Mouse (Mus musculus): Measurements from ENCODE around the gene Yes1.
"Not testable (repeated sequence)": the region's sequence is repeated elsewhere in the genome, so short reads cannot be mapped to it uniquely, and the experiment has no call there.

Gene Yes1

DNA sequence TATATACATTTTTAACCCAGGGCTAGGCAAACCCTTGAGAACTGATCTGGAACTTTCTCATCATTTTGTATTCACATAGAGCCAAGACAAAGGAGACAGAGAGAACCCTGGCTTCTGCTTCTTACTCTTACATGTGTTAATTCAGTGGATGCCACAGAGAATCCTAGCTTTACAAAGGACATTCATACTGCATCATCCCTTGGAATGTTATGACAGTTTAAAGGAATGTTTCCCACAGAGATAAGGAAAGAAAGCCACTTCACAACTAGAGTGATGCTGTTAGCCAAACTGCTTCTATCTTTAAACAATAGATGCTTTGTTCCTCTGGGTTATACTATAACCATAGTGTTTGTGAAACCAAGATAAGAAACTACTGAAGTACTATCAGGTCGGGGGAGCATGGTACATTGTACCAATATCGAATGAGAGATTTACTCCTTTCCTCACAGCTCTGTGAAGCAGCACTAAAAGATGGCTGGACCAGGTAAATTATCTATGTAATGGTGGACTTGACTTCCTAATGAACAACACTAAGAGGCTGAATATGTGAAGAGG, 95.3 kb downstream of the Yes1 start:
- intact Hi-C loops (cut with DNase I), result no loop called here

DNA sequence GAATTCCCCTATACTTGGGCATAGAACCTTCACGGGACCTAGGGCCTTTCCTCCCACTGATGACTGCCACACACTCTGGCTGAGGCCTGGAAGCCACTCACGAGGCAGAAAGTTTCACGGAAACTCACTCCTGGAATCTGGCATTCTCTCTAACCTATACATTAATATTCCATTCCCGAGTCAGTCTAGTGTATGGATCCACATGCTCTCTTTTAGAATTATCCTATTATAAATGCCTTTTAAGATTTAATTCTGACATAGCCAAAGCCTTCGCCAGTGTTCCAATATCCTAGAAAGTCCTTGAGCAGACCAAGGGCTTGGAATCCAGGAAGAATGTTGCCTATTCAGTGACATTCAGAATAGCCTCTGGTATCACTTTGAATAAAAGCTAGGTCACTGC, 100.5 kb downstream of the Yes1 start:
- intact Hi-C loops (cut with DNase I), result no loop called here

DNA sequence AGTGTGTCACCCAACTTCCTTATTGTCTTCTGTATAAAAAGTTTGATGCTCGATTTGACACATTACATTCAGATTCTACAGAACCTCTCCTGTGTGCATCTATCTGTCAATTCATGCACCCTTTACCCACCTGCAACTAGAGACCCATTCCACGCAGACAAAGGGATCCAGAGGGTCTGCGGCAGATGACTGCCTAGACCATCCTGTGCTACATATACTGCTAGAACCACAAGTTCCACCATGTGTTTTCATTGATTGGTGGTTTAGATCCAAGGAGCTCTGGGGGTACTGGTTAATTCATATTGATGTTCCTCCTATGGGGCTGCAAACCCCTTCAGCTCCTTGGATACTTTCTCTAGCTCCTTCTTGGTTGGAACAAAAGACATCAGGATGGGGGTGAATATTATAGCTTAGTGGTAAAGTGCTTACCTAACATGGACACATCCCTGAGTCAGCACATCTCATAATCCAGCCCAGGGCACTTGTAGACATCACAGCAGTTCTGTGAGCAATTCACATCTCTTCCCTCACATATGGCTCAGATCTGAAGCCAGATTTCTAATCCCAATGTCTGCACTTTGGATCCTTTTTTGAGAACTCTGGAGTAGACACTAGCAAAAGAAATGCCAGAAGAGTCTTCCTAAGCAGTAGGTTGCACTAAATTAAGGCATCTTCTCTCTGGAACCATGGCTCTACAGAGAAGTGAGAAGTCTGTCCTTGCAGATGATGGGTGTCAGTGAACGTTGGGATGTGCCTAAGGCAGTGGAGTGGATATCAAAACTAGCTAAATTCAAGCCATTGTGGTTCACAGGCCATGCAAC, 101.5 kb downstream of the Yes1 start:
- intact Hi-C loops (cut with DNase I), result no loop called here

DNA sequence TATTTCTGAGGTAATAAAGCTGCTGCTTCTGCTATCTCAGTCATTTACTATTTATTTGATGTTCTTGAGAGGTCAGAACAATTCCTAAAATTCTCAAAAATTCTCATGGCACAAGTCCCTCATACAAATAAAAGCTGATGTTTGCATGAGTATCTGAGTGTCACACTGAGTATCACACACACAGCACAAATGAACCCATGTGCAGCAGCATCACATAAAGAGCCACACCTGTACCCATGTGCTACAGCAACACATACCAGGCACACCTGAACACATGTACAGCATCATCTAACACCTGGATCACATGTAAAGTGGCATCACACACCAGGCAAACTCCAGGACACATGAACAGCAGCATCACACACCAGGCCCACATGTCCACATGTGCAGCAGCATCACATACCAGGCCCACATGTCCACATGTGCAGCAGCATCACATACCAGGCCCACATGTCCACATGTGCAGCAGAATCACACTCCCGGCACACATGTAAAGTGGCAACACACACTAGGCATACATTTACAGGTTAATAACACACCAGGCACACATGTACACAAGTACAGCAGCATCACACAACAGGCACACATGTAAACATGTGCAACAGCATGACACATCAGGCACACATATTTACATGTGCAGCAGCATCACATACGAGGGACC, 102.2 kb downstream of the Yes1 start:
- intact Hi-C loops (cut with DNase I), result no loop called here

DNA sequence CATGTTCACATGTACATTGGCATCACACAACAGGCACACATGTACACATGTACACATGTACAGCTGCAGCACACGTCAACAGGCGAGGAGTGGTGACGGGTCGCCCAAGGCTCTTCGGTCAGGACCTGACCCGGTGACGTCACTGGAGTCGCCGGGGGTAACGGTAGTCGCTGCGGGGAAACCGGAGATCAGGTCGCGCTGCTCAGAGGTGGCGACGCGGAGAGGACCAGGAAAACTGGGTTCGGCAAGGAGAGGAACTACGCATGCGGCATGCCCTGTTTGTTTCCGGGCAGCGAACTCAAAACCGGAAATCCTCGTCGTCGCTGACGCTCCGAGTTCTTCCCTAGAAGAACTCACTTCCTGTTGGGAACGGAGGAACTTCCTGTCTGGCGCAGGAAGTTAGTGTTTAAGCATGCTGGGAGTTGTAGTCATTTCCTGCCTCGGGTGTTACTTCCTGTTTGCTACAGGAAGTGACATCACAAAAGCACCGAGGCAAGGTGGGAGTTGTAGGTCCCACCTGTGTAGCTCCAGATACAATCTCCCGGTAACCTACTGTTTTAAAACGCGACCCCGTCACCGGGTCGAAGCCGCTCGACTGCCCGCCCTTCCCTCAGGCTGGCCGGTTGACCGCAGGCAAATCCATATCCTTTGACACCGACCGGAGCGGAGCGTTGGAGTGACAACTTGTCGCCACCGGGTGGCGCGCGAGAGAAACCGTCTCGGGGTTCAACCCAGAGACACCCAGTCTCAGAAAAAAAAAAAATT, 102.9 kb downstream of the Yes1 start:
- intact Hi-C loops (cut with DNase I), result loop anchor here (2.0 kb wide), 1 partner anchor 33 kb away; no protein-coding TSS in a partner anchor

DNA sequence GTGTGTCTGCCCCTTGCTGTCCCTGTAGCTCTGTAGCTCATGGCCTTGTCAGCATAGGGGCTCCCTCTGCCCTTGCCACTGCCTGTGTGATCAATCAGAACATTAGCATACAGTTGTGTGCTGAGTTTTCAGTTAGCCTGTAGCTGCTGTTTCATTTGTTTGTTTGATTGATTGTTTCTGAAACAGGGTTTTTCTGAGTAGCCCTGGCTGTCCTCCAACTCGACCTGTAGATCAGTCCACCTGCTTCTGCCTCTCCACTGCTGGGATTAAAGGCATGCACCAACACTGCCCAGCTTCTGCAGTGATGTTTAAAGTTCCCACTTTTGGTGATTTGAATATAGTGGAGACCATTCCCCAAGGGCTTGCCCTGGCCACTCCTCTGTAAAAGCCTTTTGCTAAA, 106.8 kb downstream of the Yes1 start:
- intact Hi-C loops (cut with DNase I), result no loop called here

DNA sequence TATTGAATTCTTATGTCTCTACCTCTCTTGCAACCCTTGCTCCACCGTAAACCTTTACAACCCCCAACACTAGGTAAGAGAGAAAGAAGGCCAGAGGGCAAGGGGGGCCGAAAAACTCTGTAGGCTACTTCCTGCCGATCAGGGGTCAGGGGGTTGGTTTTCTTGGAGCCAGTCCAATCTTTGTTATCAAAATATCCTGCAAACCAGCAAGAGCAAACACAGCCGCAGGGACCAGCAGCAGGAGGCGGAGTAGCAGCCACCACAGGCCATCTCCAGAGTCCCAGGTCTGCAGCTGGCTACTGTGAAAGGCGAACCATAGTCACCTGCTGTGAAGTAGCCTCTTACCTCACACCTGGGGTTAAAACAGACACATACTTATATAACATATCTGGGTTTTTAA, 107.9 kb downstream of the Yes1 start:
- intact Hi-C loops (cut with DNase I), result no loop called here

DNA sequence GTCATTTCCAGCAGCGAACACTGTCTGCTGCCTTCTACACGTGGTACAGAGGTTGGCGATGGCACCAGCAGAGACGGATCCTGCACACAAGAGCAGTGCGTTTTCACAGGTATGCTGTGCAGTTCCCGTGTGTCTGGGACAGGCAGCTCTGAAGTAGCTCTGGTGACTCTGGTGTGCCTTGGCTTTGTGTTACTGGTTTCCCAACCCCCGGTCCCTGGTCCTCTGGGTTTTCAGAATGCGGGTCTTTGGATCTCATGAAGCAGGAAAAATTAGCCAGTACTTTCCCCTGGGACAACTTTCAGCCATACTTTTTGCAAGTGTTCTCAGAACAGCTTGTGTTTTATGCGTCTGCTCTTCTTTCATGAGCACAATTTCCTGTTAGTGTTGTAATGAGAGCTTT, 109.4 kb downstream of the Yes1 start:
- intact Hi-C loops (cut with DNase I), result no loop called here

DNA sequence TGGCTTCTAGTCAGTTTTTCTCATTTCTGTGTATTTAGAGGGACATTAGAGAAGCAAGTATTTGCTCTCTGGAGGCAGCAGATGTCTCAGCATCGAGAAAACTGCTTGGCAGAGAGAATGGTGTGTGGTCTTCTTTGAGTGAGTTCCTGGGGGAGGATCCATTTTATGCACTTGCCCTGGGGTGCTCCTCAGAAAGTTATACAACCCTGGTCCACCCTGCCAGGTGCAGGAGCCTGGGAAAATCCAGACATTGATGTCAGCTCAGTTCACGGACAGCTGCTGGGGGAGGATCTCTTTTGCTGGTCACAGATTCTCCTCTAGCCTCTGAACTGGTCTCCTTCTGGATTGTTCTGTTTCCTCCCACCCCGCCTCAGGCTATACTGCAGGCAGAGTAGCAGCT, 110.3 kb downstream of the Yes1 start:
- intact Hi-C loops (cut with DNase I), result no loop called here

DNA sequence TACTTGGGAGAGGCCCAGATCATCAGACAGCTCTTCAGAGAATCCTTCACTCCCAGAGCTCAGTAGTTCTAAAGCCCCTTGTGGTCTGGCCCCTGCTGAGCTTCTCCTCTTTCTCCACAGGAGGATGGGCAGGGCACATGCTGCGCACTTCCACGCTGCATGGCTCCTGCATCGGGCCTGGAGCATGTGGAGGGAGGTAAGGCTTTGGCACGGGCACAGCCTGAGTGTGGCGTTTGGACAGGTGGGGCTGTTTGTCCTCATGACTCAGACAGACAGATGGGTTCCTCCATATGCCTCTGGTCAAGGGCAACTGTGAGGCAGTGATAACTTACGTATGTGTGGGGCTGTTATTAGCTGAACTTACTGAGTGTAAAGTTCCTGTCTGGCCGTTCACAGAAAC, 111.3 kb downstream of the Yes1 start:
- intact Hi-C loops (cut with DNase I), result no loop called here

DNA sequence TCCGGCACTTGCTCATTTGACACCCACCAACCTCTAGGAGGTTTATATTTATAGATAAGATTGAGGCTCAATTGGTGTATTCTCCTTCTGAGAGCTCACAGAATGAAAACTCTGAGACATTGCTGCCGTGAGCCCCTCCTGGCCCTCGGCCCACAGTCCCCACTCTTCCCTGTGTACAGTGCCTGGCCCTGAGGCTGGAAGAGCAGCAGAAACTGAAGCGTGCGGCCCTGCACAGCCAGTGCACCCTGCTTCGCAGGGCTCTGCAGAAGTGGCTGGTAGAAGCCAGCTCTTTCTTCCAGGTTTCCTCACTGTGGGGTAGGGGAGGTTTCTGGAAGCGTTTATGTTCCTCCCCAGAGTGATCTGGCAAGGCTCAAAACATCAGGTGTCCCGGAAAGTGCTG, 111.7 kb downstream of the Yes1 start:
- intact Hi-C loops (cut with DNase I), result not testable (repeated sequence)

DNA sequence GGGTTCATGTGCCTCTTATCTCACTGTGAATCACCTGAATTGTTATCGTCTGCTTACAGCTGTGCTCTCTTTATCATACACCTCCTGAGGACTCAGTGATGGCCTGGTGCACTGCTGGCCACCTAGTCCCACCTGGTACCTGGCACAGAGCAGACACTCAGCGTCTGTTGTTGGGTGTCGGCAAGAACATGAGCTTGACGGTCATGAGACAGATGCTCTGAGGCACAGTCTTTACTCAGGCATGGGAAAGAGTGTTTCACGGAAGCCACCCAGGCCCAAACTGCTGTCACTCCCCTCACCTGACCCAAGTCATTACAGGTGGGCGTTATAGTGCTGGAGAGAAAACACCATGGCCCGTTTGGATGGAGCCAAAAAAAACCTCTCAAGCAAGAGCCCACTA, 113.0 kb downstream of the Yes1 start:
- intact Hi-C loops (cut with DNase I), result no loop called here

DNA sequence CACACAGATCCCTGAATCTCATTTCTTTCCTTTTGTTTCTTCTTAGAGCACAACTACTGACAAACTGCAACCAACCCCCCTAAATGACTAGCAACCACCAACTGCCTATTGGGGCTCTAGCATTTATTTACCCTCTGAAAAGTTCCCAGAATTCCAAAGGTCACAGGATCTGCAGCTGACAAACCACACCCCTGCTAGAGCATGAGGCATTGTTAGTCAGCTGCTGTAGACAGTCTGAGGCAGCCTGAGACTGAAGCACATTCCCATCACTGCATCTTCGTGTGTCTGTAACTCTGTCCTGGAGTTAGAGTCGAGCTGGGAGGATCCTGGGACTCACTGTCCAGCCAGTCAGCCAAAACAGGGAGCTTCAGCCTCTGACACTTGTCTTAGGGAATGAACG, 114.4 kb downstream of the Yes1 start:
- intact Hi-C loops (cut with DNase I), result not testable (repeated sequence)

DNA sequence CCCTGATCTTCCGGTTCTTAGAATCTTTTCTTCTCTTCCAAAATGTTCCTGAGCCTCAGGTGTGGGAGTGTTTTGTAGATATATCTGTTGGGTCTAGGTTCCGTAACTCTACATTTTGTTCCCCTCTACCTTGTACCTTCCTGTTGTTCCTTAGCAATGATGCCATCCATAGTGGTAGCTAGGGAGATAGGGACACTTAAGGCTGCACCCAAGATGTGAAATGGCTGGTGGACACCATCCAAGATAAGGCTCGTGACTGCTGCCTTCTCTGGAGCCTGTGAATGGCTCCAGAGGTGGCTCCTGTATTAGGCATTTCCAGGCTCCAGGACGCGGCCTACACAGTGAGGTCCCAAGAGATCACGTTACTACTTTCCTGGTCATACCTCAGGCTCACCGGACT, 117.3 kb downstream of the Yes1 start:
- intact Hi-C loops (cut with DNase I), result no loop called here

DNA sequence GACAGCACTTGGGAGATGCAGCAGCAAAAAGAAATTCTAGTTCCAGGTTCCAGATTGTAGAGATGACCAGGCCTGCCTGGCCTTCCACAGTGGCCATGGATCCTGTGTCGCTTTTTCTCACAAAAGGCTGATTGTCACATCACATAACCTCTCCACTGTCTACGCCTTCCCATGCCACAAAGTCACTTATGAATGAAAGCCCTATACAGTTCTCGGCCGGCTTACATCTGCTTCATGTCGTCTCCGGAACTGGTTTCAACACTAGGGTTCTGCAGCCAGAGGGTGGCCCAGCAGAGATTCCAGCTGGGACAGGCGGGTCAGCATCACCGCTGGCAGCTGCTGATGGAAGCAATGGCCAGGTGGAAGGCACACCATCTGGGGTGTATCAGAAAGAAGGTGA, 117.9 kb downstream of the Yes1 start:
- intact Hi-C loops (cut with DNase I), result no loop called here

DNA sequence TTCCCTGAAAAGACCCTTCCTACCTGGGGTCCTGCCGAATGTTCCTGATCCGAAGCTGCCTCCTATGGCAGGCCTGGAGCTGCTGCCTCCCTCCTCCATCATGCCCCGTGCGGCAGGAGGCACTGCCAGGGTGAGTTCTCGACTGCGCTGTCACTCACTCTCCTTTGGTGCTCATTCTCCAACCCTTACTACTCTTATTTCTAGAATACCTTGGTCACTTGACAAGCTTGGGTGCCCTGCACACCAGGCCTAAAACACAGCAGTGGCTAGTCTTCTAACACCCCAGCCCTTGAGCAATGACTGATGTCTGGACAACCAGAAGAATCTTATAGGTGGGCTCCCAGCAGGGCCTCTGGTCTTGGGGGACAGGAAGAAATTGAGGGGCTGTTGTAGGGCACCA, 122.9 kb downstream of the Yes1 start:
- intact Hi-C loops (cut with DNase I), result not testable (repeated sequence)

DNA sequence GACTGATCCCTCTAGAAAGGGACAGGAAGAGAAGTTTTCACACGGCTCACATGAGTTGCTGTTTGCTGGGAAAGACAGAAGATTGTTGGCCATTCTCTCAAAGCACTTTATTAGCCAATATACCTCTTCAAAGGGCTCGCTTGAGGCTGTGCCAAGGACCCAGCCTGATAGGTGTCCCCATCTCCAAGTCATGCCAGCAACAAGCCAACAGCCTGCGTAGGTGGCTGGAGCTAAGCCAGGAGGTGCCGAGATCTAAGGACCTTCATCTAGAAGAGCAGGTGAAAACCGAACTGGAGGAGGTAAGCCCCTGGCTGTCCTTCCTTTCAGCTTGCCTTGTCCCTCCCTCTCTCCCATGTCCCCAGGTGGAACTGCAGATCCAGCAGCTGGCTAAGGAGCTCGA, 124.8 kb downstream of the Yes1 start:
- intact Hi-C loops (cut with DNase I), result no loop called here
